Mouse (Mus musculus): ENCODE measurements around the gene Asb2. TPM values are rescaled to one million over a fixed set of nuclear protein-coding genes. Genes with fewer than 3 reads are reported as not detected.

The Asb2 gene
- polyA plus RNA-seq, 1 experiment from 2014 or later: 0.87 TPM

Other genes with a start within 250 kb of the Asb2 start
- 0.16 TPM in 1 of 2 replicates, not detected in the other for gene Prima1, start 113.9 kb downstream of the Asb2 start, polyA plus RNA-seq (2014; fragmentation: Nextera tagmentation; extraction: Ambion mirVana)
- not detected in 2 replicates for gene Fam181a, start 45.0 kb downstream of the Asb2 start, polyA plus RNA-seq (2014; fragmentation: Nextera tagmentation; extraction: Ambion mirVana)
- 11.2 and 11.3 TPM in 2 replicates for gene Otub2, start 32.7 kb upstream of the Asb2 start, polyA plus RNA-seq (2014; fragmentation: Nextera tagmentation; extraction: Ambion mirVana)
- 0.58 and 1.0 TPM in 2 replicates for gene 9330161L09Rik, start 51.8 kb upstream of the Asb2 start, polyA plus RNA-seq (2014; fragmentation: Nextera tagmentation; extraction: Ambion mirVana)
- gene Ddx24, start 69.8 kb upstream of the Asb2 start, polyA plus RNA-seq (2014; fragmentation: Nextera tagmentation; extraction: Ambion mirVana): 102 and 105 TPM in 2 replicates
- 0.70 and 1.2 TPM in 2 replicates for gene Ifi27, start 78.2 kb upstream of the Asb2 start, polyA plus RNA-seq (2014; fragmentation: Nextera tagmentation; extraction: Ambion mirVana)
- 0.37 and 0.47 TPM in 2 replicates for gene Ifi27l2a, start 87.7 kb upstream of the Asb2 start, polyA plus RNA-seq (2014; fragmentation: Nextera tagmentation; extraction: Ambion mirVana)
- gene Ifi27l2b, start 101.2 kb upstream of the Asb2 start, polyA plus RNA-seq (2014; fragmentation: Nextera tagmentation; extraction: Ambion mirVana): not detected in 2 replicates
- gene Ppp4r4, start 176.3 kb upstream of the Asb2 start, polyA plus RNA-seq (2014; fragmentation: Nextera tagmentation; extraction: Ambion mirVana): 2.1 and 2.2 TPM in 2 replicates